Mouse (Mus musculus): ENCODE results near the gene Tmem59. TPM values are rescaled to one million over a fixed set of nuclear protein-coding genes. Genes with fewer than 3 reads are reported as not detected.

The Tmem59 gene
- polyA plus RNA-seq, 1 experiment, result 149 TPM

- Histone ChIP-seq H3K27me3 (ENCODE audit: control insufficient read depth, insufficient read depth, low read length, poor library complexity, severe bottlenecking) (no peaks in the 10 kb centered on the region; the same call in 1 of the 2 replicates), H3K36me3 (ENCODE audit: control insufficient read depth, insufficient read depth, low read length, poor library complexity, severe bottlenecking) (peaks cover 9% of the 10 kb centered on the region), H3K27ac (ENCODE audit: insufficient read depth, low read length) (no peak overlapping the region), H3K4me3 (ENCODE audit: low read depth, low read length) (no peak overlapping the region), H3K4me1 (ENCODE audit: control insufficient read depth, insufficient read depth, low read length) (peaks cover 2% of the 10 kb centered on the region), H3K9ac (ENCODE audit: low read depth, poor library complexity, severe bottlenecking) (no peak overlapping the region), H3K9me3 (replicated peaks; ENCODE audit: control insufficient read depth, insufficient read depth, low read length, poor library complexity, severe bottlenecking) (no peaks in the 10 kb centered on the region)
- TF ChIP-seq CTCF (IDR thresholded peaks at IDR 0.05; ENCODE audit: low read depth, low read length), result no peak
- TF ChIP-seq EP300 (IDR thresholded peaks at IDR 0.05; ENCODE audit: insufficient read depth, low read depth, low read length), result no peak
- no peak for TF ChIP-seq POLR2A (IDR thresholded peaks at IDR 0.05; ENCODE audit: insufficient read depth, low read length)
Measured at GRCm38 (mm10) chr4:107247110-107247509, 68.9 kb downstream of the Tmem59 start.

DNA sequence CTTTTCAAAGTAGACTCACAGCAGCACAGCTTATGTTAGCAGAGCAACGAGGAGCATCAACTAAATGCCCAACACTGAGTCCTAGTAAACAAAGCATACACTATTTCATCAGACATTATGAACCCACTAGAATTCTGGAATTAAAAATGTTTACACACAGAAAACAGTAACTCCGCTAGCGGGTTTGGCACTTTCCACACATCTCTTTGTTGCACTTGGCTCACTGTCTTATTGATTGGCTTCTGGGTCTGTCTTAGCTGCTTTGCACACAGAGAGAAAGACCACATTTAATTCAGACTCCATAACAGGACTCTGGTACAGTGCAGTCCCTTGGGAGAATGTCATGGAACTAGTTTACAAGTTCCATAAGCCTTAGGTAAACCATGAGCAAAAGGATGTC, 69.9 kb downstream of the Tmem59 start:
- Histone ChIP-seq H3K9ac (ENCODE audit: low read depth, poor library complexity, severe bottlenecking) (no peak overlapping the region), H3K4me3 (ENCODE audit: low read depth, low read length) (no peak overlapping the region), H3K27ac (ENCODE audit: insufficient read depth, low read length) (no peak overlapping the region), H3K9me3 (replicated peaks; ENCODE audit: control insufficient read depth, insufficient read depth, low read length, poor library complexity, severe bottlenecking) (no peaks in the 10 kb centered on the region), H3K4me1 (ENCODE audit: control insufficient read depth, insufficient read depth, low read length) (peaks cover 2% of the 10 kb centered on the region), H3K36me3 (ENCODE audit: control insufficient read depth, insufficient read depth, low read length, poor library complexity, severe bottlenecking) (peaks cover 7% of the 10 kb centered on the region), H3K27me3 (ENCODE audit: control insufficient read depth, insufficient read depth, low read length, poor library complexity, severe bottlenecking) (no peaks in the 10 kb centered on the region; the same call in 1 of the 2 replicates)
- TF ChIP-seq EP300 (IDR thresholded peaks at IDR 0.05; ENCODE audit: insufficient read depth, low read depth, low read length), result no peak
- no peak for TF ChIP-seq CTCF (IDR thresholded peaks at IDR 0.05; ENCODE audit: low read depth, low read length)
- no peak for TF ChIP-seq POLR2A (IDR thresholded peaks at IDR 0.05; ENCODE audit: insufficient read depth, low read length)

GRCm38 (mm10) chr4:107249471-107249870, 71.3 kb downstream of the Tmem59 start:
- no peaks in the 10 kb centered on the region; the same call in 1 of the 2 replicates for H3K27me3 ChIP-seq (ENCODE audit: control insufficient read depth, insufficient read depth, low read length, poor library complexity, severe bottlenecking)
- H3K27ac ChIP-seq (ENCODE audit: insufficient read depth, low read length), result no peak overlapping the region
- no peaks in the 10 kb centered on the region for H3K9me3 ChIP-seq (replicated peaks; ENCODE audit: control insufficient read depth, insufficient read depth, low read length, poor library complexity, severe bottlenecking)
- no peak overlapping the region for H3K9ac ChIP-seq (ENCODE audit: low read depth, poor library complexity, severe bottlenecking)
- peaks cover 2% of the 10 kb centered on the region for H3K4me1 ChIP-seq (ENCODE audit: control insufficient read depth, insufficient read depth, low read length)
- TF ChIP-seq CTCF (IDR thresholded peaks at IDR 0.05; ENCODE audit: low read depth, low read length), result no peak
- TF ChIP-seq EP300 (IDR thresholded peaks at IDR 0.05; ENCODE audit: insufficient read depth, low read depth, low read length), result no peak
- TF ChIP-seq POLR2A (IDR thresholded peaks at IDR 0.05; ENCODE audit: insufficient read depth, low read length), result no peak
- peaks cover 4% of the 10 kb centered on the region for H3K36me3 ChIP-seq (ENCODE audit: control insufficient read depth, insufficient read depth, low read length, poor library complexity, severe bottlenecking)
- no peak overlapping the region for H3K4me3 ChIP-seq (ENCODE audit: low read depth, low read length)

- Histone ChIP-seq H3K36me3 (ENCODE audit: control insufficient read depth, insufficient read depth, low read length, poor library complexity, severe bottlenecking) (no peaks in the 10 kb centered on the region; the same call in 1 of the 2 replicates), H3K4me3 (ENCODE audit: low read depth, low read length) (no peak overlapping the region), H3K9me3 (replicated peaks; ENCODE audit: control insufficient read depth, insufficient read depth, low read length, poor library complexity, severe bottlenecking) (no peaks in the 10 kb centered on the region), H3K4me1 (ENCODE audit: control insufficient read depth, insufficient read depth, low read length) (peaks cover 2% of the 10 kb centered on the region), H3K27me3 (ENCODE audit: control insufficient read depth, insufficient read depth, low read length, poor library complexity, severe bottlenecking) (no peaks in the 10 kb centered on the region; the same call in 1 of the 2 replicates), H3K9ac (ENCODE audit: low read depth, poor library complexity, severe bottlenecking) (no peak overlapping the region), H3K27ac (ENCODE audit: insufficient read depth, low read length) (no peak overlapping the region)
- TF ChIP-seq POLR2A (IDR thresholded peaks at IDR 0.05; ENCODE audit: insufficient read depth, low read length), result no peak
- peak; percentile 35 for TF ChIP-seq CTCF (IDR thresholded peaks at IDR 0.05; ENCODE audit: low read depth, low read length)
- TF ChIP-seq EP300 (IDR thresholded peaks at IDR 0.05; ENCODE audit: insufficient read depth, low read depth, low read length), result no peak
Measured at GRCm38 (mm10) chr4:107250494-107250893, 72.3 kb downstream of the Tmem59 start.

Other genes starting within 250 kb of the Tmem59 start
- 59.2 and 63.7 TPM in 2 replicates for gene Mrpl37, start 111.5 kb upstream of the Tmem59 start, polyA plus RNA-seq (2011; ENCODE audit: insufficient read depth, insufficient read length, low read depth, missing spikeins)
- 4.8 and 5.3 TPM in 2 replicates for gene Cyb5rl, start 111.4 kb upstream of the Tmem59 start, polyA plus RNA-seq (2011; ENCODE audit: insufficient read depth, insufficient read length, low read depth, missing spikeins)
- not detected in 2 replicates for gene Cdcp2, start 81.5 kb upstream of the Tmem59 start, polyA plus RNA-seq (2011; ENCODE audit: insufficient read depth, insufficient read length, low read depth, missing spikeins)
- gene Tceanc2, start 717 bp downstream of the Tmem59 start, polyA plus RNA-seq (2011; ENCODE audit: insufficient read depth, insufficient read length, low read depth, missing spikeins), result 15.7 and 38.3 TPM in 2 replicates
- not detected in 2 replicates for gene Ldlrad1, start 30.8 kb downstream of the Tmem59 start, polyA plus RNA-seq (2011; ENCODE audit: insufficient read depth, insufficient read length, low read depth, missing spikeins)
- gene Lrrc42, start 75.1 kb downstream of the Tmem59 start, polyA plus RNA-seq (2011; ENCODE audit: insufficient read depth, insufficient read length, low read depth, missing spikeins), result 65.2 and 75.4 TPM in 2 replicates
- gene Hspb11, start 75.2 kb downstream of the Tmem59 start, polyA plus RNA-seq (2011; ENCODE audit: insufficient read depth, insufficient read length, low read depth, missing spikeins), result 49.0 and 53.9 TPM in 2 replicates
- not detected in 2 replicates for gene Dio1, start 128.8 kb downstream of the Tmem59 start, polyA plus RNA-seq (2011; ENCODE audit: insufficient read depth, insufficient read length, low read depth, missing spikeins)
- 24.5 and 26.6 TPM in 2 replicates for gene Yipf1, start 136.0 kb downstream of the Tmem59 start, polyA plus RNA-seq (2011; ENCODE audit: insufficient read depth, insufficient read length, low read depth, missing spikeins)
- gene Ndc1, start 189.4 kb downstream of the Tmem59 start, polyA plus RNA-seq (2011; ENCODE audit: insufficient read depth, insufficient read length, low read depth, missing spikeins), result 77.2 and 87.4 TPM in 2 replicates